Mouse (Mus musculus): ENCODE results near the gene Tmem132b.

Gene Tmem132b

GRCm38 (mm10) chr5:125515006-125515405, 16.6 kb upstream of the Tmem132b start:
- DNase-seq (ENCODE audit: low spot score): no peak

- DNase-seq (ENCODE audit: low spot score): no peak
Measured at GRCm38 (mm10) chr5:125518640-125519039, 12.9 kb upstream of the Tmem132b start.

GRCm38 (mm10) chr5:125520930-125521590, 10.5 kb upstream of the Tmem132b start:
- no peak for DNase-seq (ENCODE audit: low spot score)

GRCm38 (mm10) chr5:125523361-125523760, 8.2 kb upstream of the Tmem132b start:
- no peak for DNase-seq (ENCODE audit: low spot score)

GRCm38 (mm10) chr5:125525516-125525915, 6.1 kb upstream of the Tmem132b start:
- DNase-seq (ENCODE audit: low spot score): no peak

- peak; percentile 74 for DNase-seq (ENCODE audit: low spot score)
Measured at GRCm38 (mm10) chr5:125526464-125526863, 5.1 kb upstream of the Tmem132b start.

GRCm38 (mm10) chr5:125529109-125529508, 2.5 kb upstream of the Tmem132b start:
- DNase-seq (ENCODE audit: low spot score): peak; percentile 69

GRCm38 (mm10) chr5:125532191-125532544, 594 bp downstream of the Tmem132b start:
- no peak for DNase-seq (ENCODE audit: low spot score)

GRCm38 (mm10) chr5:125532545-125533224, 1.1 kb downstream of the Tmem132b start:
- DNase-seq (ENCODE audit: low spot score): no peak

GRCm38 (mm10) chr5:125533225-125533900, 1.8 kb downstream of the Tmem132b start:
- no peak for DNase-seq (ENCODE audit: low spot score)

- DNase-seq (ENCODE audit: low spot score): no peak
Measured at GRCm38 (mm10) chr5:125534168-125534610, 2.6 kb downstream of the Tmem132b start.

- DNase-seq (ENCODE audit: low spot score): no peak
Measured at GRCm38 (mm10) chr5:125534611-125535324, 3.2 kb downstream of the Tmem132b start.

- no peak for DNase-seq (ENCODE audit: low spot score)
Measured at GRCm38 (mm10) chr5:125545090-125545489, 13.5 kb downstream of the Tmem132b start.

GRCm38 (mm10) chr5:125546293-125546692, 14.7 kb downstream of the Tmem132b start:
- no peak for DNase-seq (ENCODE audit: low spot score)

- DNase-seq (ENCODE audit: low spot score): no peak
Measured at GRCm38 (mm10) chr5:125549750-125550489, 18.3 kb downstream of the Tmem132b start.

GRCm38 (mm10) chr5:125555732-125556131, 24.2 kb downstream of the Tmem132b start:
- DNase-seq (ENCODE audit: low spot score): no peak

GRCm38 (mm10) chr5:125563492-125563891, 31.9 kb downstream of the Tmem132b start:
- DNase-seq (ENCODE audit: low spot score): no peak

GRCm38 (mm10) chr5:125565725-125566124, 34.2 kb downstream of the Tmem132b start:
- no peak for DNase-seq (ENCODE audit: low spot score)

- no peak for DNase-seq (ENCODE audit: low spot score)
Measured at GRCm38 (mm10) chr5:125568457-125568856, 36.9 kb downstream of the Tmem132b start.

- peak; percentile 62 for DNase-seq (ENCODE audit: low spot score)
Measured at GRCm38 (mm10) chr5:125572011-125572410, 40.4 kb downstream of the Tmem132b start.

GRCm38 (mm10) chr5:125574886-125575285, 43.3 kb downstream of the Tmem132b start:
- no peak for DNase-seq (ENCODE audit: low spot score)

- no peak for DNase-seq (ENCODE audit: low spot score)
Measured at GRCm38 (mm10) chr5:125575866-125576265, 44.3 kb downstream of the Tmem132b start.
